Comparison of ENCODE assay signal across 28 mouse cellular contexts in the genomic region with DNA sequence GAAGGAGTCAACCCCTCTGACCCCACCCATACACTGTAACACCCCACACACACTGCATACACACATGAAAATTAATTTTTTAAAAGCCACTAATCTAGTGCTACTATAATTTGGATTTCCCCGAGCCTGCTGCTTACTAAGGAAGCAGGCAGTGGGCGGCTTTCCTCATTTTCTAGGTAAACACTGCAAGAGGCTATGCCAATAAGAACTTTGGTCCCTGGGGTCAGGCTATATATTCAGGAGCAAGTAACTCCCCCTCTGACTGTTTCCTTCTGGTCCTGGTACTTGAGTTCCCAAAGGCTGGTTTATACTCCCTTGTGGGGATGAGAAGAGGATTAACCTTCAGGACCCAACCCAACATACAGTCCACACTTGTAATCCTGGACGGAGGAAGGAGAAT. TPM values are rescaled to one million over a fixed set of nuclear protein-coding genes. Genes with fewer than 3 reads are reported as not detected.
"Had no signal": no experiment of that assay in that cellular context is flagged by ENCODE, and none has a peak within 500 bp of the region (broad histone marks: within the 10 kb centered on the region; RNA-seq: fewer than 3 reads in every experiment).

No protein-coding gene starts in this region.

- ATAC-seq: liver, embryonic 12.5 days; midbrain, embryonic 13.5 days; midbrain, embryonic 16.5 days had no signal

- H3K27ac ChIP-seq: layer of hippocampus, adult 2 months; limb, embryonic 10.5 days; limb, embryonic 13.5 days; liver, embryonic 12.5 days; liver, embryonic 15.5 days; lung, embryonic 15.5 days; midbrain, embryonic 10.5 days; midbrain, embryonic 13.5 days; stomach, embryonic 15.5 days had no signal

- H3K9ac ChIP-seq: limb, embryonic 13.5 days; liver, embryonic 12.5 days; liver, embryonic 15.5 days; lung, embryonic 15.5 days; midbrain, embryonic 13.5 days; stomach, embryonic 15.5 days had no signal

- H3K4me3 ChIP-seq: layer of hippocampus, adult 2 months; limb, embryonic 10.5 days; limb, embryonic 13.5 days; liver, embryonic 12.5 days; liver, embryonic 15.5 days; lung, embryonic 15.5 days; megakaryocyte, embryonic 14.5 days; midbrain, embryonic 10.5 days; midbrain, embryonic 13.5 days; stomach, embryonic 15.5 days had no signal

- DNase-seq: kidney, adult 9 months; kidney, postnatal 14 days; kidney, postnatal 4 days; layer of hippocampus, adult 9-11 months; liver; lung, adult 18-20 months; lung, postnatal 10 days; lung, postnatal 36 days; thymus, adult 18-20 months; thymus, postnatal 36 days had no signal

- H3K4me2 ChIP-seq: limb, embryonic 13.5 days; liver, embryonic 12.5 days; liver, embryonic 15.5 days; lung, embryonic 15.5 days; midbrain, embryonic 13.5 days; stomach, embryonic 15.5 days had no signal

- H3K27me3 ChIP-seq: limb, embryonic 13.5 days; liver, embryonic 12.5 days; liver, embryonic 15.5 days; lung, embryonic 15.5 days; megakaryocyte, embryonic 14.5 days; midbrain, embryonic 13.5 days; stomach, embryonic 15.5 days had no signal

- H3K9me3 ChIP-seq: limb, embryonic 10.5 days; limb, embryonic 13.5 days; liver, embryonic 12.5 days; liver, embryonic 15.5 days; lung, embryonic 15.5 days; midbrain, embryonic 10.5 days; midbrain, embryonic 13.5 days; stomach, embryonic 15.5 days had no signal

- H3K4me1 ChIP-seq: limb, embryonic 10.5 days; limb, embryonic 13.5 days; liver, embryonic 15.5 days; lung, embryonic 15.5 days; midbrain, embryonic 10.5 days; midbrain, embryonic 13.5 days; stomach, embryonic 15.5 days had no signal

RNA-seq across cellular contexts. Expression of a gene that starts 34.9 kb away (rescaled TPM):
- total RNA-seq: layer of hippocampus, adult 2 months; layer of hippocampus, postnatal 25 days; left cerebral cortex, postnatal 25 days had no signal
- polyA plus RNA-seq: kidney, embryonic 16.5 days; limb, embryonic 10.5 days; limb, embryonic 13.5 days; liver, embryonic 12.5 days; lung, embryonic 15.5 days; midbrain, embryonic 10.5 days; midbrain, embryonic 13.5 days; neural tube, embryonic 11.5 days; small intestine, adult 2 months had no signal

RNA-seq across cellular contexts. Expression of a gene that starts 35.1 kb away (rescaled TPM):
- total RNA-seq: layer of hippocampus, postnatal 25 days; left cerebral cortex, adult 18-20 months had no signal
- polyA plus RNA-seq: kidney, embryonic 16.5 days; limb, embryonic 10.5 days; limb, embryonic 13.5 days; liver, embryonic 12.5 days; lung, embryonic 15.5 days; midbrain, embryonic 10.5 days; neural tube, embryonic 11.5 days; small intestine, adult 2 months; stomach, embryonic 15.5 days; urinary bladder, adult 2 months had no signal
